Mouse (Mus musculus) midbrain, embryonic 14.5 days (tissue): ENCODE results near the gene Jtb. TPM values are rescaled to one million over a fixed set of nuclear protein-coding genes. Genes with fewer than 3 reads are reported as not detected.

Source experiments
- ATAC-seq: fragments of 200-750 bp; cut with Nextera tagmentation; 2 replicates; pipeline ENCODE4 v1.8.0; 2017; ENCODE audit warnings: moderate number of reproducible peaks, moderate library complexity; ENCODE audit not compliant: low FRiP score, low TSS enrichment
- DNase-seq: peaks from one replicate; pipeline ENCODE4 v3.0.0-alpha.2; 2015
- H3K27ac ChIP-seq: fragments of 300-500 bp; sonication (generic); replicated peaks from 2 replicates; pipeline ENCODE4 v1.5.1; 2014; ENCODE audit warnings: mild to moderate bottlenecking, low read depth, low read length, moderate library complexity
- H3K27me3 ChIP-seq: fragments of 300-500 bp; sonication (generic); 2 replicates; pipeline ENCODE4 v1.6.1; 2014; ENCODE audit warnings: low read length, control low read depth, mixed read lengths; ENCODE audit not compliant: control insufficient read depth, insufficient read depth
- H3K36me3 ChIP-seq: fragments of 300-500 bp; sonication (generic); 2 replicates; pipeline ENCODE4 v1.6.1; 2014; ENCODE audit warnings: low read length, control low read depth; ENCODE audit not compliant: control insufficient read depth, insufficient read depth
- H3K4me1 ChIP-seq: fragments of 300-500 bp; sonication (generic); 2 replicates; pipeline ENCODE4 v1.6.1; 2014; ENCODE audit warnings: mild to moderate bottlenecking, antibody characterized with exemption, low read length, control low read depth; ENCODE audit not compliant: control insufficient read depth, insufficient read depth
- H3K4me2 ChIP-seq: fragments of 300-500 bp; sonication (generic); 2 replicates; pipeline ENCODE4 v1.6.1; 2014; ENCODE audit warnings: mild to moderate bottlenecking, low read length, moderate library complexity
- H3K4me3 ChIP-seq: fragments of 300-500 bp; sonication (generic); replicated peaks from 2 replicates; pipeline ENCODE4 v1.5.1; 2014; ENCODE audit warnings: low read depth, low read length
- H3K9ac ChIP-seq: fragments of 300-500 bp; sonication (generic); replicated peaks from 2 replicates; pipeline ENCODE4 v1.6.1; 2014; ENCODE audit warnings: mild to moderate bottlenecking, low read length, moderate library complexity
- H3K9me3 ChIP-seq: fragments of 300-500 bp; sonication (generic); 2 replicates; pipeline ENCODE4 v1.6.1; 2016; ENCODE audit warnings: low read length, control low read depth, mixed read lengths; ENCODE audit not compliant: control insufficient read depth
- WGBS: fragments of 180-500 bp; shearing (Covaris S2); extraction: QIAGEN DNeasy Blood & Tissue Kit; methylation state at CpG from one replicate; pipeline ENCODE4 v1.1.7; 2014; 5-methylcytosine and 5-hydroxymethylcytosine counted together
- microRNA-seq: library from miRNA; unstranded; fragments of <30 nt; microRNA quantifications from one replicate; pipeline ENCODE4, GENCODE M21; 2016
- polyA plus RNA-seq: library from polyadenylated mRNA; unstranded; fragments of >200 nt; fragmentation: Nextera tagmentation; extraction: Ambion mirVana; gene quantifications from 2 replicates; pipeline ENCODE4 v1.2.1, GENCODE M21; 2014

Gene Jtb
- polyA plus RNA-seq, 1 experiment from 2014 or later = 102 TPM

GRCm38 (mm10) chr3:90284150-90284549, 52.8 kb downstream of the Jtb start:
- H3K4me3 ChIP-seq = no peak overlapping the region
- H3K27me3 ChIP-seq = no peaks in the 10 kb centered on the region
- no peak overlapping the region for H3K9ac ChIP-seq
- no peak for ATAC-seq
- no peak overlapping the region for H3K4me2 ChIP-seq
- H3K9me3 ChIP-seq = no peaks in the 10 kb centered on the region
- H3K27ac ChIP-seq = no peak overlapping the region
- H3K36me3 ChIP-seq = peaks cover 21% of the 10 kb centered on the region; the same call in 1 of the 2 replicates
- H3K4me1 ChIP-seq = no peaks in the 10 kb centered on the region
- no peak for DNase-seq
- WGBS = 97% methylated on average over 2 of the region's 2 CpGs

Small RNA genes lying within 50 kb of the gene (microRNA-seq; reads per million reads assigned to microRNA genes)
- gene Mir7012 = not detected

Other genes starting within 250 kb of the Jtb start
- 111 and 114 TPM in 2 replicates for gene Hax1, start 232.8 kb upstream of the Jtb start, polyA plus RNA-seq
- gene 4933434E20Rik, start 180.0 kb upstream of the Jtb start, polyA plus RNA-seq = 229 and 241 TPM in 2 replicates
- gene Ubap2l, start 179.0 kb upstream of the Jtb start, polyA plus RNA-seq = 126 and 174 TPM in 2 replicates
- 333 and 357 TPM in 2 replicates for gene Tpm3, start 158.9 kb upstream of the Jtb start, polyA plus RNA-seq
- gene Nup210l, start 127.5 kb upstream of the Jtb start, polyA plus RNA-seq = 0.18 and 0.61 TPM in 2 replicates
- gene Rps27, start 17.9 kb upstream of the Jtb start, polyA plus RNA-seq = 1,026 and 1,236 TPM in 2 replicates
- 10.7 and 11.7 TPM in 2 replicates for gene Rab13, start 17.9 kb upstream of the Jtb start, polyA plus RNA-seq
- gene Creb3l4, start 11.9 kb downstream of the Jtb start, polyA plus RNA-seq = 2.1 and 2.7 TPM in 2 replicates
- 44.0 and 46.6 TPM in 2 replicates for gene Slc39a1, start 16.6 kb downstream of the Jtb start, polyA plus RNA-seq
- gene Crtc2, start 22.6 kb downstream of the Jtb start, polyA plus RNA-seq = 11.4 and 12.9 TPM in 2 replicates
- gene Dennd4b, start 33.6 kb downstream of the Jtb start, polyA plus RNA-seq = 7.3 and 7.6 TPM in 2 replicates
- 16.0 and 22.9 TPM in 2 replicates for gene Gatad2b, start 61.6 kb downstream of the Jtb start, polyA plus RNA-seq
- gene Slc27a3, start 158.3 kb downstream of the Jtb start, polyA plus RNA-seq = 23.6 and 25.0 TPM in 2 replicates
- 32.3 and 35.0 TPM in 2 replicates for gene Ints3, start 202.0 kb downstream of the Jtb start, polyA plus RNA-seq
- 0.65 and 2.3 TPM in 2 replicates for gene Npr1, start 234.3 kb downstream of the Jtb start, polyA plus RNA-seq
- gene Ilf2, start 244.5 kb downstream of the Jtb start, polyA plus RNA-seq = 271 and 282 TPM in 2 replicates